Mouse (Mus musculus) layer of hippocampus, adult 6 months (tissue): ENCODE results near the gene Spink4. TPM values are rescaled to one million over a fixed set of nuclear protein-coding genes. Genes with fewer than 3 reads are reported as not detected.

Experiments
- long read RNA-seq, 2 experiments: library from polyadenylated mRNA; unstranded; transcript quantifications; one replicate each; pipeline ENCODE4 v2.0.0; 2019 to 2020
- polyA plus RNA-seq: library from polyadenylated mRNA; unstranded; fragments of <200 nt; fragmentation: Nextera tagmentation; gene quantifications from 2 replicates; pipeline ENCODE4 v1.2.3, GENCODE M21; 2021

Spink4 gene
- polyA plus RNA-seq = not detected in 2 replicates
- long read RNA-seq, experiment 1 = 0 reads
- long read RNA-seq, experiment 2 = 0 reads

DNA sequence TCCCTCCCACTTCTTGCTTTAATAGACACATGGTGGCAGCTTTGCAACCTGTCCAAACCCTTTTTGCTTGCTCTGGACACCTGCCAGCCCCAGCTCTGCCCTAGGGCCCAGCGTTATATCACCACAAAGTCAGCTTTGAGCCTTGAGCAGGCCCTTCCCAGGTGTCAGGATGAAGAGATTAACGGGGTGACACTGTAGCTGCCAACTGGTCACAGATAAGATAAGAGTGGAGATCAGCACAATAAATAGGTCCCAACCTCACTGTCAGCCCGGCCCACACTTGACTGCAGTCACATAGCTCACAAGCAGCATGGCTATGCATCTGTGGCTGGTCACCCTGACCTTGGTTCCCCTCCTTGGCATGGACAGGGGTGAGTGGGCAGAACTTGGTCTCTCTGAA lies at the start of gene Spink4:
Gene Spink4, plus strand, starts transcription at position 268 of the 400 bp plus-strand sequence.

GRCm38 (mm10) chr4:40948160-40948708 lies 28.4 kb downstream of the Spink4 start, which contains the start of the genes Bag1 and Chmp5:
Gene Bag1 (minus strand): TSS chr4:40948294.
Gene Chmp5 (plus strand): TSS chr4:40948407.

GRCm38 (mm10) chr4:40970842-40971701 lies 51.2 kb downstream of the Spink4 start, which contains the start of gene Nfx1:
Gene Nfx1 (plus strand): TSS chr4:40970906.

Other genes with a start within 250 kb of the Spink4 start
- 21.7 and 23.5 TPM in 2 replicates for gene Aptx, start 216.9 kb upstream of the Spink4 start, polyA plus RNA-seq
- gene Dnaja1, start 197.9 kb upstream of the Spink4 start, polyA plus RNA-seq = 480 and 564 TPM in 2 replicates
- gene Smu1, start 162.1 kb upstream of the Spink4 start, polyA plus RNA-seq = 100 and 102 TPM in 2 replicates
- gene B4galt1, start 66.0 kb upstream of the Spink4 start, polyA plus RNA-seq = 5.3 and 11.2 TPM in 2 replicates
- 62.8 and 75.0 TPM in 2 replicates for gene Bag1, start 28.2 kb downstream of the Spink4 start, polyA plus RNA-seq
- 146 and 162 TPM in 2 replicates for gene Chmp5, start 28.4 kb downstream of the Spink4 start, polyA plus RNA-seq
- 25.1 and 25.9 TPM in 2 replicates for gene Nfx1, start 50.9 kb downstream of the Spink4 start, polyA plus RNA-seq
- not detected in 2 replicates for gene Aqp7, start 128.1 kb downstream of the Spink4 start, polyA plus RNA-seq
- gene Aqp3, start 178.1 kb downstream of the Spink4 start, polyA plus RNA-seq = not detected in 2 replicates
- 46.6 and 51.3 TPM in 2 replicates for gene Nol6, start 204.4 kb downstream of the Spink4 start, polyA plus RNA-seq
- gene Ube2r2, start 215.7 kb downstream of the Spink4 start, polyA plus RNA-seq = 18.9 and 19.5 TPM in 2 replicates